Mouse (Mus musculus) hindbrain, embryonic 14.5 days (tissue): ENCODE results near the gene Gm36028. TPM values are rescaled to one million over a fixed set of nuclear protein-coding genes. Genes with fewer than 3 reads are reported as not detected.

Experiments
- ATAC-seq: fragments of 200-750 bp; cut with Nextera tagmentation; 2 replicates; pipeline ENCODE4 v1.8.0; 2017; ENCODE audit warnings: moderate number of reproducible peaks, mild to moderate bottlenecking, moderate TSS enrichment, moderate library complexity; ENCODE audit not compliant: low FRiP score
- DNase-seq: peaks from one replicate; pipeline ENCODE4 v3.0.0-alpha.2; 2015; ENCODE audit warnings: low spot score
- H3K27ac ChIP-seq: fragments of 300-500 bp; sonication (generic); 2 replicates; pipeline ENCODE4 v1.5.1; 2014; ENCODE audit warnings: mild to moderate bottlenecking, moderate library complexity
- H3K27me3 ChIP-seq: fragments of 300-500 bp; sonication (generic); 2 replicates; pipeline ENCODE4 v1.6.1; 2014; ENCODE audit warnings: mild to moderate bottlenecking, low read length, mixed read lengths; ENCODE audit not compliant: control insufficient read depth, insufficient read depth
- H3K36me3 ChIP-seq: fragments of 300-500 bp; sonication (generic); replicated peaks from 2 replicates; pipeline ENCODE4 v1.6.1; 2014; ENCODE audit not compliant: control insufficient read depth, insufficient read depth
- H3K4me1 ChIP-seq: fragments of 300-500 bp; sonication (generic); replicated peaks from 2 replicates; pipeline ENCODE4 v1.6.1; 2014; ENCODE audit warnings: antibody characterized with exemption, low read length, mixed read lengths; ENCODE audit not compliant: control insufficient read depth, insufficient read depth
- H3K4me2 ChIP-seq: fragments of 300-500 bp; sonication (generic); replicated peaks from 2 replicates; pipeline ENCODE4 v1.6.1; 2014; ENCODE audit warnings: mild to moderate bottlenecking, moderate library complexity
- H3K4me3 ChIP-seq: fragments of 300-500 bp; sonication (generic); replicated peaks from 2 replicates; pipeline ENCODE4 v1.5.1; 2014; ENCODE audit warnings: mild to moderate bottlenecking, low read length
- H3K9ac ChIP-seq: fragments of 300-500 bp; sonication (generic); 2 replicates; pipeline ENCODE4 v1.6.1; 2014
- H3K9me3 ChIP-seq: fragments of 300-500 bp; sonication (generic); 2 replicates; pipeline ENCODE4 v1.6.1; 2016; ENCODE audit warnings: low read length; ENCODE audit not compliant: control insufficient read depth
- WGBS: fragments of 180-500 bp; shearing (Covaris S2); extraction: QIAGEN DNeasy Blood & Tissue Kit; methylation state at CpG from one replicate; pipeline ENCODE4 v1.1.7; 2014; 5-methylcytosine and 5-hydroxymethylcytosine counted together
- polyA plus RNA-seq: library from polyadenylated mRNA; unstranded; fragments of >200 nt; fragmentation: Nextera tagmentation; extraction: Ambion mirVana; gene quantifications from 2 replicates; pipeline ENCODE4 v1.2.1, GENCODE M21; 2014

The Gm36028 gene
- polyA plus RNA-seq = not detected in 2 replicates

DNA sequence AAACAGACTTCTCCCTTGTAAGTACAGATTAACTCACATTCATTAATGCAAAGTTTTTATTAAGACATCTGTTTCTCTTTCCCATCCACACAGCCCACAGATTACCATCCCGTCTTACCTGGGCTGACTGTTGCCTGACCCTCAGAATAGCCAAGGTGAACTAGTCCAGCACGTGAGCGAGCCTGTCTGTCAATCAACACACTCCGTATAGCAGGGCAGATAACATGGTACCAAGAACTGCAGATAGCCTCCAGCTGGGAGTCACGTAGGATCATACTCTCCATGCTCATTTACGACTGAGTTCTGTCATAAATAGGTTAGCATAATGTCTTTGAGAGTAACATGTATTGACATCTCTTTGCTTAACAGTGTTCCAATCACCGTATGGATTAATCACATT, at the start of gene Gm36028:
TSS of gene Gm36028 (minus strand) at position 118 of the 400 bp plus-strand sequence.
- DNase-seq (no peak), ATAC-seq (no peak)
- Histone ChIP-seq H3K27me3 (no peaks in the 10 kb centered on the region), H3K4me3 (no peak within 1 kb of the TSS), H3K9ac (no peak within 1 kb of the TSS), H3K9me3 (no peaks in the 10 kb centered on the region), H3K27ac (no peak within 1 kb of the TSS), H3K4me2 (no peak within 1 kb of the TSS), H3K36me3 (no peaks in the 10 kb centered on the region), H3K4me1 (no peaks in the 10 kb centered on the region)
- 89% methylated on average over 7 of the region's 7 CpGs for WGBS

DNA sequence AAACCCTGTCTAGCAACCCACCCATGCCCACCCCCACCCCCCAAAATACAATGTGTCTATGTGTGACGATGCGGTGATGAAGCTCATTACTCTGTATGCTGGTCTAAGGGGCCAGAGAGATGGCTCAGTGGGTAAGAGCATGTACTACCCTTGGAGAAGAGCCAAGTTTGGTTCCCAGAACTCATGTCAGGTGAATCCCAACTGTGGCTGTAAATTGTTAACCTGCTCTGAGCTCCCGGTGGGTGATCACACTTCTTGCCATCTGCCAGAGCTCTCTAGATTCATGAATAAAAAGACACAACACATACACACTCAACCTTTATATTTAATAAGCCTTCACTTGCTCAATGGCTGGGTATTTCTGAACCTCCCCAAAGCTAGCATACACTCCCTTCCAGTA, 45.5 kb upstream of the Gm36028 start:
- DNase-seq (no peak), ATAC-seq (no peak)
- Histone ChIP-seq H3K4me3 (no peak overlapping the region), H3K9ac (no peak overlapping the region), H3K27ac (no peak overlapping the region), H3K4me2 (no peak overlapping the region), H3K9me3 (no peaks in the 10 kb centered on the region), H3K36me3 (no peaks in the 10 kb centered on the region), H3K4me1 (no peaks in the 10 kb centered on the region), H3K27me3 (no peaks in the 10 kb centered on the region)
- WGBS = 94% methylated on average over 3 of the region's 3 CpGs

DNA sequence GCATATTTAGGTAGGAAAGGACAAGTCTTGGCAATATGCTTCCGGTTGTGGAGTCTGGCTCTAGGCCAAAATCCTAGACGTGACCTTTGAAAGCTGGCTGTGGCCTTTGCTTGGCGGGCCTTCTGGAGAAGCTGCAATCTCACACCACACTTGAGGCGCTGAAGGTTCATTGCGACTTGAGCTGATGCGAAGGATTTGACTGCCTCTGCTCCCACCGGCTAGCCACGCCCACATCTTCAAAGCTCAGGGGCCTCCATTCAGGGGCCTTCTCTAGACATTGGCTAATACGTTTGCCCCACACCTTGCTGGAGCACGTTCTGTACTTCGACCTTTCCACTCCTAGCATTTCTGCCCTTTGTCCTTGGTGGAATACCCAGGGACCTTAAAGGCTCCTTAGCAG, 40.4 kb upstream of the Gm36028 start:
- Histone ChIP-seq H3K36me3 (no peaks in the 10 kb centered on the region), H3K27me3 (no peaks in the 10 kb centered on the region), H3K9ac (no peak overlapping the region), H3K4me1 (no peaks in the 10 kb centered on the region), H3K27ac (no peak overlapping the region), H3K4me3 (no peak overlapping the region), H3K9me3 (no peaks in the 10 kb centered on the region), H3K4me2 (no peak overlapping the region)
- no peak for DNase-seq
- no peak for ATAC-seq
- 45% methylated on average over 11 of the region's 11 CpGs for WGBS

DNA sequence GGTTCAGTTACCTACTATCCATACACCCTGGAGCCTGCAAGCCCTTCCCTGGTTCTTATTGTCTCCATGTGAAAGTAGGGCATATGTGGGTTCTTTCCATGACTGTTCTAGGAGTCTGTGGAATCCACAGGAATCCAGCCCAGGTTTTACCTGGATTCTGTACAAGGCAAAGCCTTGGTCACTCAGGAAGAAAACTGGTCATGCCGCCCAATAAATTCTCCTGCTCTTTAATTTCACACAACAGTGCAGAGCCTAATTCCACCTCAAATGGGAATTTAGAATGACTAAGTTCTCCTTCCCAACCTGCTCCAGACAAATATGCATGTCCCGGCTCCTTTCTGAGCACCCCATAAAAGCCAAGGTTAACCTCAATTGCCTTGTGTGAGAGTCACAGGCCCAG, 38.4 kb upstream of the Gm36028 start:
- DNase-seq (no peak), ATAC-seq (no peak)
- whole genome bisulfite sequencing = 35% methylated on average over 2 of the region's 2 CpGs
- H3K36me3 ChIP-seq = no peaks in the 10 kb centered on the region
- H3K27ac ChIP-seq = no peak overlapping the region
- no peak overlapping the region for H3K9ac ChIP-seq
- H3K4me2 ChIP-seq = no peak overlapping the region
- H3K9me3 ChIP-seq = no peaks in the 10 kb centered on the region
- no peaks in the 10 kb centered on the region for H3K27me3 ChIP-seq
- H3K4me1 ChIP-seq = no peaks in the 10 kb centered on the region
- no peak overlapping the region for H3K4me3 ChIP-seq

DNA sequence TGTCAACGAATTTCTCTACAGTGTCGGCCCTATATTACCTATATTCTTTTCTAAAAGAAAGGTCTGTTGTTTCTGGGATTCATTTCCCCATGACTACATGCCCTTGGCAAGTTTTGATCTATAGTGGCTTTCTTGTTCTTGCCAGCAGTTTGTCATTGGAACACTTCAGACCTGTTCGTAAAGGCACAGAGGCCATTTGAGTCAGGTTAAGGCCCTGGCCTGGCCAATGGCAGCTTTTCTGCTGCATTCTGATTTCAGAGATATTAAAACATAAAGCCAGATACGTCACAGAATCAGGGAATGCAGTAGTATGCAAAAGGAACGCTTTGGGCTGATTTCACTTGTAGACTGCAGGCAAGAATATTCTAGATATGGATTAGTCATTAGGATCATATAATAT, 37.8 kb upstream of the Gm36028 start:
- Histone ChIP-seq H3K9ac (no peak overlapping the region), H3K4me3 (no peak overlapping the region), H3K27ac (no peak overlapping the region), H3K27me3 (no peaks in the 10 kb centered on the region), H3K4me2 (no peak overlapping the region), H3K9me3 (no peaks in the 10 kb centered on the region), H3K4me1 (no peaks in the 10 kb centered on the region), H3K36me3 (no peaks in the 10 kb centered on the region)
- 81% methylated on average over 5 of the region's 5 CpGs for WGBS
- ATAC-seq = no peak
- DNase-seq = no peak

DNA sequence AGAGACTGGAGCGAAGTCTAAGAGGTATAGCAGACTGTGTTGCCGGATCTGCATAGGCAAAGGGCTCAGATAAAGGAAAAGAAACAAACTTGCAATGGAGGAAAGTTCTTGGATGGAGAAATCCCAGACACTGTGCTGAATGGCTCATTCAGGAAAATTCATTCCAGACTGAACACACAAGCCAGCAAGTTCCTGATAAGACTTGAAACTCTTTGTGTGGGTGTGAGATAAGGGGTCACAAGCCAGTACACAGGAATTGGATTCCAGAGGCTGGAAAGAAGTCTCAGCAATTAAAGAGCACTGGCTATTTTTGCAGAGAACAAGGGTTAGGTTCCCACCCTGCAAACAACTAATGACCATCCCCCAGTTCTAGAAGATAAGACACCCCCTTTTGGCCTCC, 33.0 kb upstream of the Gm36028 start:
- WGBS = 91% methylated on average over 2 of the region's 2 CpGs
- no peaks in the 10 kb centered on the region for H3K27me3 ChIP-seq
- H3K9me3 ChIP-seq = no peaks in the 10 kb centered on the region
- no peak overlapping the region for H3K27ac ChIP-seq
- H3K4me1 ChIP-seq = no peaks in the 10 kb centered on the region
- no peak overlapping the region for H3K4me2 ChIP-seq
- no peak for ATAC-seq
- H3K36me3 ChIP-seq = no peaks in the 10 kb centered on the region
- H3K4me3 ChIP-seq = no peak overlapping the region
- H3K9ac ChIP-seq = no peak overlapping the region
- no peak for DNase-seq

DNA sequence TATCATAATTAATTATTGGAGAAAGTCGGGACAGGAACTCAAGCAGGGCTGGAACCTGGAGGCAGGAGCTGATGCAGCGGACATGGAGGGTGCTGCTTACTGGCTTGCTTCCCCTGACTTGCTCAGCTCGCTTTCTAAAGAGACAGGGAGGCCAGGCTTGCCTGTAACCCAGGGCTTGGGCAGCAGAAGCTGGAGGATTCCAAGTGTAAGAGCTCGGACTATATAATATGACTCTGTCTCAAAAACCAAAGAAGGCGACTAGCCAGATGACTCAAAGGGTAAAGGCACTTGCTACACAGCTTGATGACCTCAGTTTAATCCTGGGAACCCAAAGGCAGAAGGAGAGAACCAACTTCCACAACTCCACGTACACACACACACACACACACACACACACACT, 32.4 kb upstream of the Gm36028 start:
- 68% methylated on average over 6 of the region's 6 CpGs for WGBS
- no peak overlapping the region for H3K27ac ChIP-seq

DNA sequence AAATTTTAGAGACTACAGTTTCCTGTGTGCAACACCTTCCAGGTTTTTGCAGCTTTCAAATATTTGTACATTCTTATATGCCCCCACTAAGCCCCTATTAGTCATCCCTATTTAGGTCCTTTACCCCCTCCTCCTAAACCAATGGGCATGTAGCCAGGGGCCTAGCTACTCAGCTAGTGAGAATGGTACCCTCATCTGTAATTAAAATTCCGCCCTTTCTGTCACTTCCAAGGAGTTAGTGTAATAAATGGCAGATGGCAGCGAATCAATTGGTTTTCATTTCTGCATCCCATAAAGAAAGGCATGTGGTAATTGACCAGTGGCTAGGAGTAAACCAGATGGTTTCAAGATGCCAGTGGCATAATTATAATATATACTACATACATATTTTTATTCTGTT, 31.7 kb upstream of the Gm36028 start:
- no peaks in the 10 kb centered on the region for H3K27me3 ChIP-seq
- WGBS = 31% methylated on average over 2 of the region's 2 CpGs
- H3K36me3 ChIP-seq = no peaks in the 10 kb centered on the region
- no peak overlapping the region for H3K4me3 ChIP-seq
- no peak overlapping the region for H3K9ac ChIP-seq
- no peak overlapping the region for H3K27ac ChIP-seq
- H3K4me1 ChIP-seq = no peaks in the 10 kb centered on the region
- ATAC-seq (0 out of 2 replicates have a peak, but pooled peaks have one; percentile 27), DNase-seq (peak; percentile 38)
- no peaks in the 10 kb centered on the region for H3K9me3 ChIP-seq
- no peak overlapping the region for H3K4me2 ChIP-seq

More for the DNA sequence above, 32.4 kb upstream of the Gm36028 start:
- H3K4me3 ChIP-seq = no peak overlapping the region
- no peaks in the 10 kb centered on the region for H3K4me1 ChIP-seq
- no peak for ATAC-seq
- no peak overlapping the region for H3K4me2 ChIP-seq
- no peak overlapping the region for H3K9ac ChIP-seq
- no peaks in the 10 kb centered on the region for H3K9me3 ChIP-seq
- DNase-seq = no peak
- H3K27me3 ChIP-seq = no peaks in the 10 kb centered on the region
- H3K36me3 ChIP-seq = no peaks in the 10 kb centered on the region

DNA sequence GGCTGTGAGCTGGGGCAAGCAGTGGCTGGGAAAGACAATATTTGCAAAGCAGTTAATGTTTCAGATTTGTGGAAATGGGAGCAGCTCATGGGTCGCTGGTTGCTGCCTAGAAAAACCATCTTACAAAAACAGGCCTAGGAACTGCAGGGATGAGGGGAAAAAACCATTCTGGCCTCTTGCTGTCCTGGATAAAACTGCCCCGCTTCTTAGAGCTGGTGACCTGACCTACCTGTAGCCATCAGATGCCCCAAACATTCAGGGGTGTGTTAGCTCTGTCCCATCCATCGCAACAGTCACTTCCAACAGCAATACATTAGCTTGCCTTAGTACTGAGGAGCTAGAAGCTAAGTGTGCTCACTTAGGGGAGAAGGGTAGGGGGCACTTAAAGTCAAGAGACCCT, 28.0 kb upstream of the Gm36028 start:
- 87% methylated on average over 3 of the region's 3 CpGs for WGBS
- H3K4me3 ChIP-seq = no peak overlapping the region
- no peaks in the 10 kb centered on the region for H3K27me3 ChIP-seq
- H3K36me3 ChIP-seq = peaks cover 4% of the 10 kb centered on the region; the same call in 1 of the 2 replicates
- H3K9ac ChIP-seq = no peak overlapping the region
- no peak overlapping the region for H3K27ac ChIP-seq
- H3K9me3 ChIP-seq = no peaks in the 10 kb centered on the region
- no peak overlapping the region for H3K4me2 ChIP-seq
- no peaks in the 10 kb centered on the region for H3K4me1 ChIP-seq
- ATAC-seq (no peak), DNase-seq (no peak)

DNA sequence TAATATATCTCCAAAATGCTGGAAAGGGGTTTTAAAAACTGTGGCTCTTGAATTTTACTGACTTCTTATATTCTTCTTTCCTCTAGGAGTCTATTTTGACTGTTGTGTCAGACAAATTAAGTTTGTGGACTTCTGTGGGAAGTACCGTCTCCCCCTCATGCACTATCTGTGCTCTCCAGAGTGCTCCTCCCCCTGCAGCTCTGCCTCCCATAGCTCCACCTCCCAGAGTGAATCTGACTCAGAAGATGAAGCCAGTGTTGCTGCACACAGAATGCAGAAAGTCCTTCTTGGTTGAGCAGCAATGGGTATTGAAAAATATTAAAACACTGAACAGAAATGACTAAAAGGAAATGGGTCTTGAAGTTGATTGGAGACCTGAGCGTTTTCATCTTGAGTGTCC, 20.2 kb upstream of the Gm36028 start:
- no peak overlapping the region for H3K4me2 ChIP-seq
- DNase-seq = no peak
- 86% methylated on average over 2 of the region's 2 CpGs for WGBS
- no peak for ATAC-seq
- H3K9ac ChIP-seq = no peak overlapping the region
- H3K27ac ChIP-seq = no peak overlapping the region
- H3K4me3 ChIP-seq = no peak overlapping the region
- H3K9me3 ChIP-seq = no peaks in the 10 kb centered on the region
- peaks cover 70% of the 10 kb centered on the region for H3K36me3 ChIP-seq
- no peaks in the 10 kb centered on the region for H3K27me3 ChIP-seq
- H3K4me1 ChIP-seq = 0 out of 2 replicates have a peak, but pooled peaks cover 3% of the 10 kb centered on the region
